Mouse (Mus musculus): Measurements from ENCODE around the gene AF067063. TPM values are rescaled to one million over a fixed set of nuclear protein-coding genes. Genes with fewer than 3 reads are reported as not detected.

Gene AF067063
- polyA plus RNA-seq, 1 experiment from 2014 or later, result not detected

GRCm38 (mm10) chr13:119792791-119793404, 37.1 kb downstream of the AF067063 start:
- peak; percentile 43 for TF ChIP-seq EP300 (IDR thresholded peaks at IDR 0.05)
- TF ChIP-seq CTCF (IDR thresholded peaks at IDR 0.05), result no peak
- Histone ChIP-seq H3K36me3 (ENCODE audit: insufficient read depth, low read length) (peaks cover 4% of the 10 kb centered on the region; the same call in 1 of the 2 replicates), H3K27me3 (replicated peaks; ENCODE audit: insufficient read depth, low read length) (no peaks in the 10 kb centered on the region), H3K9me3 (ENCODE audit: low read length) (no peaks in the 10 kb centered on the region), H3K27ac (ENCODE audit: low read length) (no peak overlapping the region), H3K4me1 (ENCODE audit: insufficient read depth, low read depth, low read length) (peaks cover 9% of the 10 kb centered on the region; the same call in 1 of the 2 replicates), H3K4me3 (ENCODE audit: low read depth, low read length) (no peak overlapping the region), H3K9ac (replicated peaks; ENCODE audit: low read depth) (no peak overlapping the region), H3K4me2 (replicated peaks; ENCODE audit: low read depth, low read length) (no peak overlapping the region)
- DNase-seq (ENCODE audit: low spot score), result peak; percentile 40
- 40% methylated on average over 5 of the region's 5 CpGs for WGBS
- no peak for ATAC-seq

- TF ChIP-seq EP300 (IDR thresholded peaks at IDR 0.05), result no peak
- TF ChIP-seq CTCF (IDR thresholded peaks at IDR 0.05), result no peak
- Histone ChIP-seq H3K9me3 (ENCODE audit: low read length) (no peaks in the 10 kb centered on the region), H3K27me3 (replicated peaks; ENCODE audit: insufficient read depth, low read length) (no peaks in the 10 kb centered on the region), H3K27ac (ENCODE audit: low read length) (peak overlapping the region; percentile 96), H3K9ac (replicated peaks; ENCODE audit: low read depth) (peak overlapping the region; percentile 88; the same call in 1 of the 2 replicates), H3K36me3 (ENCODE audit: insufficient read depth, low read length) (peaks cover 4% of the 10 kb centered on the region; the same call in 1 of the 2 replicates), H3K4me3 (ENCODE audit: low read depth, low read length) (peak overlapping the region; percentile 76), H3K4me1 (ENCODE audit: insufficient read depth, low read depth, low read length) (peaks cover 9% of the 10 kb centered on the region; the same call in 1 of the 2 replicates), H3K4me2 (replicated peaks; ENCODE audit: low read depth, low read length) (peak overlapping the region; percentile 88)
- 4% methylated on average over 18 of the region's 18 CpGs for WGBS
- DNase-seq (ENCODE audit: low spot score), result no peak
- no peak for ATAC-seq
Observed at GRCm38 (mm10) chr13:119791580-119792135, 38.4 kb downstream of the AF067063 start.

- under 1% methylated on average over 47 of the region's 86 CpGs for WGBS
- DNase-seq (ENCODE audit: low spot score), result peak; percentile 98
- Histone ChIP-seq H3K9me3 (ENCODE audit: low read length) (no peaks in the 10 kb centered on the region), H3K4me2 (replicated peaks; ENCODE audit: low read depth, low read length) (peak within 1 kb of the TSS; percentile 88), H3K27me3 (replicated peaks; ENCODE audit: insufficient read depth, low read length) (no peaks in the 10 kb centered on the region), H3K9ac (replicated peaks; ENCODE audit: low read depth) (peak within 1 kb of the TSS; percentile 88), H3K4me3 (ENCODE audit: low read depth, low read length) (peak within 1 kb of the TSS; percentile 76), H3K36me3 (ENCODE audit: insufficient read depth, low read length) (peaks cover 4% of the 10 kb centered on the region; the same call in 1 of the 2 replicates), H3K4me1 (ENCODE audit: insufficient read depth, low read depth, low read length) (peaks cover 9% of the 10 kb centered on the region; the same call in 1 of the 2 replicates), H3K27ac (ENCODE audit: low read length) (peak within 1 kb of the TSS; percentile 96)
- peak; percentile 98 for ATAC-seq
- TF ChIP-seq EP300 (IDR thresholded peaks at IDR 0.05), result no peak
- no peak for TF ChIP-seq CTCF (IDR thresholded peaks at IDR 0.05)
Observed at GRCm38 (mm10) chr13:119790761-119791579, 39.0 kb downstream of the AF067063 start, which contains the start of gene Zfp131. TSS of gene Zfp131 (minus strand) at chr13:119790889.

- Histone ChIP-seq H3K4me2 (replicated peaks; ENCODE audit: low read depth, low read length) (peak overlapping the region; percentile 88), H3K4me3 (ENCODE audit: low read depth, low read length) (peak overlapping the region; percentile 76), H3K36me3 (ENCODE audit: insufficient read depth, low read length) (peaks cover 7% of the 10 kb centered on the region), H3K27ac (ENCODE audit: low read length) (peak overlapping the region; percentile 96), H3K27me3 (replicated peaks; ENCODE audit: insufficient read depth, low read length) (no peaks in the 10 kb centered on the region), H3K9me3 (ENCODE audit: low read length) (no peaks in the 10 kb centered on the region), H3K9ac (replicated peaks; ENCODE audit: low read depth) (peak overlapping the region; percentile 88), H3K4me1 (ENCODE audit: insufficient read depth, low read depth, low read length) (peaks cover 9% of the 10 kb centered on the region; the same call in 1 of the 2 replicates)
- DNase-seq (ENCODE audit: low spot score) (peak; percentile 77), ATAC-seq (peak; percentile 71)
- TF ChIP-seq EP300 (IDR thresholded peaks at IDR 0.05) (no peak), CTCF (IDR thresholded peaks at IDR 0.05) (no peak)
- under 1% methylated on average over 32 of the region's 66 CpGs for WGBS
Observed at GRCm38 (mm10) chr13:119789851-119790717, 39.9 kb downstream of the AF067063 start.

- no peak for ATAC-seq
- Histone ChIP-seq H3K9ac (replicated peaks; ENCODE audit: low read depth) (no peak overlapping the region), H3K27ac (ENCODE audit: low read length) (no peak overlapping the region), H3K4me3 (ENCODE audit: low read depth, low read length) (no peak overlapping the region), H3K4me2 (replicated peaks; ENCODE audit: low read depth, low read length) (no peak overlapping the region), H3K36me3 (ENCODE audit: insufficient read depth, low read length) (peaks cover 25% of the 10 kb centered on the region), H3K27me3 (replicated peaks; ENCODE audit: insufficient read depth, low read length) (no peaks in the 10 kb centered on the region), H3K9me3 (ENCODE audit: low read length) (no peaks in the 10 kb centered on the region), H3K4me1 (ENCODE audit: insufficient read depth, low read depth, low read length) (no peaks in the 10 kb centered on the region)
- no peak for DNase-seq (ENCODE audit: low spot score)
- TF ChIP-seq EP300 (IDR thresholded peaks at IDR 0.05) (no peak), CTCF (IDR thresholded peaks at IDR 0.05) (peak; percentile 20)
- 84% methylated on average over 4 of the region's 4 CpGs for WGBS
Observed at GRCm38 (mm10) chr13:119783581-119783980, 46.4 kb downstream of the AF067063 start.

Other genes starting within 250 kb of the AF067063 start
- gene Ccl28, start 206.4 kb downstream of the AF067063 start, polyA plus RNA-seq (2015; fragmentation: Nextera tagmentation; extraction: Ambion mirVana), result 0.10 and 0.17 TPM in 2 replicates
- 95.4 and 118 TPM in 2 replicates for gene Hmgcs1, start 139.8 kb downstream of the AF067063 start, polyA plus RNA-seq (2015; fragmentation: Nextera tagmentation; extraction: Ambion mirVana)
- 0.63 and 0.76 TPM in 2 replicates for gene Nim1k, start 74.3 kb downstream of the AF067063 start, polyA plus RNA-seq (2015; fragmentation: Nextera tagmentation; extraction: Ambion mirVana)
- gene Zfp131, start 39.3 kb downstream of the AF067063 start, polyA plus RNA-seq (2015; fragmentation: Nextera tagmentation; extraction: Ambion mirVana), result 25.0 and 25.2 TPM in 2 replicates
- gene D13Ertd608e, start 5.8 kb upstream of the AF067063 start, polyA plus RNA-seq (2015; fragmentation: Nextera tagmentation; extraction: Ambion mirVana), result not detected in 2 replicates
- not detected in 2 replicates for gene Tcstv1, start 64.6 kb upstream of the AF067063 start, polyA plus RNA-seq (2015; fragmentation: Nextera tagmentation; extraction: Ambion mirVana)
- not detected in 2 replicates for gene Gm21761, start 99.1 kb upstream of the AF067063 start, polyA plus RNA-seq (2015; fragmentation: Nextera tagmentation; extraction: Ambion mirVana)
- not detected in 2 replicates for gene B020031M17Rik, start 120.6 kb upstream of the AF067063 start, polyA plus RNA-seq (2015; fragmentation: Nextera tagmentation; extraction: Ambion mirVana)
- gene Gm36079, start 196.8 kb upstream of the AF067063 start, polyA plus RNA-seq (2015; fragmentation: Nextera tagmentation; extraction: Ambion mirVana), result not detected in 2 replicates
- 0.38 and 0.54 TPM in 2 replicates for gene Gm21188, start 222.0 kb upstream of the AF067063 start, polyA plus RNA-seq (2015; fragmentation: Nextera tagmentation; extraction: Ambion mirVana)

Data from lung, postnatal 0 days (tissue).